Mouse (Mus musculus) embryo, embryonic 9.5 days (tissue): Measurements from ENCODE around the gene Akap7.

Source experiments
- DNase-seq: peaks from one replicate; pipeline ENCODE4 v3.0.0-alpha.2; 2017; ENCODE audit errors: extremely low spot score

Akap7 gene

GRCm38 (mm10) chr10:25297666-25298263 is 9.9 kb downstream of the Akap7 start:
- DNase-seq: peak; percentile 20

GRCm38 (mm10) chr10:25296657-25297369 is 10.9 kb downstream of the Akap7 start:
- peak; percentile 85 for DNase-seq

GRCm38 (mm10) chr10:25296286-25296656 is 11.4 kb downstream of the Akap7 start:
- DNase-seq: no peak

GRCm38 (mm10) chr10:25295836-25296235 is 11.8 kb downstream of the Akap7 start:
- no peak for DNase-seq

- DNase-seq: no peak
These were observed 12.7 kb downstream of the Akap7 start for GRCm38 (mm10) chr10:25294999-25295398.

GRCm38 (mm10) chr10:25293796-25294195 is 13.9 kb downstream of the Akap7 start:
- no peak for DNase-seq

- DNase-seq: no peak
These were observed 16.6 kb downstream of the Akap7 start for GRCm38 (mm10) chr10:25291053-25291452.

- no peak for DNase-seq
These were observed 22.4 kb downstream of the Akap7 start for GRCm38 (mm10) chr10:25285100-25285811.

- no peak for DNase-seq
These were observed 23.1 kb downstream of the Akap7 start for GRCm38 (mm10) chr10:25284427-25285099.

GRCm38 (mm10) chr10:25283397-25283796 is 24.3 kb downstream of the Akap7 start:
- DNase-seq: no peak

- DNase-seq: no peak
These were observed 27.5 kb downstream of the Akap7 start for GRCm38 (mm10) chr10:25280141-25280540.

- DNase-seq: no peak
These were observed 28.3 kb downstream of the Akap7 start for GRCm38 (mm10) chr10:25279406-25279805.

- no peak for DNase-seq
These were observed 32.2 kb downstream of the Akap7 start for GRCm38 (mm10) chr10:25275492-25275891.

- DNase-seq: no peak
These were observed 32.9 kb downstream of the Akap7 start for GRCm38 (mm10) chr10:25274621-25275330.

GRCm38 (mm10) chr10:25273731-25274130 is 33.9 kb downstream of the Akap7 start:
- DNase-seq: no peak

- no peak for DNase-seq
These were observed 35.9 kb downstream of the Akap7 start for GRCm38 (mm10) chr10:25271756-25272155.

GRCm38 (mm10) chr10:25271207-25271606 is 36.5 kb downstream of the Akap7 start:
- DNase-seq: no peak

- DNase-seq: peak; percentile 56
These were observed 39.0 kb downstream of the Akap7 start for GRCm38 (mm10) chr10:25268476-25269351.

GRCm38 (mm10) chr10:25261176-25261575 is 46.5 kb downstream of the Akap7 start:
- peak; percentile 17 for DNase-seq

- no peak for DNase-seq
These were observed 46.9 kb downstream of the Akap7 start for GRCm38 (mm10) chr10:25260724-25261123.

- no peak for DNase-seq
These were observed 49.5 kb downstream of the Akap7 start for GRCm38 (mm10) chr10:25258171-25258570.
